Mouse (Mus musculus): ENCODE measurements at regions not wholly inside any gene's neighbourhood (a gene's known extent, or its start where the extent isn't known, plus 50 kb on each side); places are given as distances from the start of the nearest gene placed in this dataset.
A peak's percentile ranks its signal among the peaks of the same experiment; 100 is the strongest.

- no peak for ATAC-seq (ENCODE audit: low read depth)
- H3K27ac ChIP-seq (ENCODE audit: low read length) = no peak overlapping the region
- no peaks in the 10 kb centered on the region for H3K4me1 ChIP-seq (replicated peaks; ENCODE audit: control insufficient read depth, insufficient read depth, low read length)
- no peaks in the 10 kb centered on the region for H3K9me3 ChIP-seq (ENCODE audit: control insufficient read depth, low read length)
- H3K4me2 ChIP-seq (ENCODE audit: low read depth, low read length) = no peak overlapping the region
- H3K9ac ChIP-seq (ENCODE audit: low read length) = no peak overlapping the region
- H3K27me3 ChIP-seq (ENCODE audit: control insufficient read depth, insufficient read depth, low read depth, low read length) = no peaks in the 10 kb centered on the region
- H3K36me3 ChIP-seq (ENCODE audit: control insufficient read depth, insufficient read depth, low read length) = no peaks in the 10 kb centered on the region
- 56% methylated on average over 12 of the region's 12 CpGs for WGBS
- H3K4me3 ChIP-seq (ENCODE audit: low read length) = no peak overlapping the region
Observed at GRCm38 (mm10) chr6:31056786-31057566, 98.1 kb upstream of the Klf14 start.

DNA sequence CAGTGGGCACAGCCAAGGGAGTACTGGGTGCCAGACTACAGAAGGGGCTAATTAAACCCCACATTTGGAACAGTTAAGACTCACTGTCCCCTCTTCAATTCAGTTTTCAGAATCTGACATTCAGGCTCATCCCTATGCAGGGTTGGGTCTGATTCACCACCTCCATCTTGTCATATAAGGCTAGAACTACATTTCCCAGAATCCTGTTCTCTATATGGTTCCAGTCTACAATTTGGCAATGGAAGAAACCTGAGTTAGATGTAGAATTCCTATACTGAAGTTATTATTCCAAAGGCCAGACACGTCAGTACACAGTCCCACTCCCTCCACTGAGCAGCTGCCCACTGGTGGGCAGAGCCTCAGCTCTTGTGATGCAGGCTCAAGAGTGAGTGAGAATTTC lies 99.4 kb upstream of the Klf14 start:
- H3K36me3 ChIP-seq (ENCODE audit: control insufficient read depth, insufficient read depth, low read length) = no peaks in the 10 kb centered on the region
- no peaks in the 10 kb centered on the region for H3K9me3 ChIP-seq (ENCODE audit: control insufficient read depth, low read length)
- no peak overlapping the region for H3K4me2 ChIP-seq (ENCODE audit: low read depth, low read length)
- H3K27ac ChIP-seq (ENCODE audit: low read length) = no peak overlapping the region
- H3K9ac ChIP-seq (ENCODE audit: low read length) = no peak overlapping the region
- ATAC-seq (ENCODE audit: low read depth) = no peak
- no peak overlapping the region for H3K4me3 ChIP-seq (ENCODE audit: low read length)
- H3K27me3 ChIP-seq (ENCODE audit: control insufficient read depth, insufficient read depth, low read depth, low read length) = no peaks in the 10 kb centered on the region
- H3K4me1 ChIP-seq (replicated peaks; ENCODE audit: control insufficient read depth, insufficient read depth, low read length) = no peaks in the 10 kb centered on the region
- WGBS = 60% methylated on average over 1 of the region's 1 CpGs

DNA sequence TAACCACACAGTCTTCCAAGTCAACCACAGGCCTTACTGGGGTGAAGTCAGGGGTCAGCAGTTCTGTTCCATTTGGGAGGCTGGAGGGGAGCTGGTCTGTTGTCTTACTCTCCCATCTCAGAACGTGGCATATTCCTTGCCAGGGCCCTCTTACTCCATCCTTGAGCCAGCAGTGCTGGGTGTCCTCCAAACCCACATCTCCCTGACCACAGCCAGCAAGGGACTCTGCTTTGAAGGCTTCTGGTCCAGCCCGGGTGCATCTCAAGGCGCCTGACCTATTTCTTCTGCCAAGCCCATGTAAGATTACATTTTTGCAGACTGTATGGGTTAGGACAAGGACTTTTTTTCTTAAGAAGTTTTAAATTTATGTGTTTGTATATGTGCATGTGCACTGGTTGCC lies 100.1 kb upstream of the Klf14 start:
- Histone ChIP-seq H3K36me3 (ENCODE audit: control insufficient read depth, insufficient read depth, low read length) (no peaks in the 10 kb centered on the region), H3K9ac (ENCODE audit: low read length) (no peak overlapping the region), H3K4me1 (replicated peaks; ENCODE audit: control insufficient read depth, insufficient read depth, low read length) (no peaks in the 10 kb centered on the region), H3K27me3 (ENCODE audit: control insufficient read depth, insufficient read depth, low read depth, low read length) (no peaks in the 10 kb centered on the region), H3K4me3 (ENCODE audit: low read length) (no peak overlapping the region), H3K4me2 (ENCODE audit: low read depth, low read length) (no peak overlapping the region), H3K9me3 (ENCODE audit: control insufficient read depth, low read length) (no peaks in the 10 kb centered on the region), H3K27ac (ENCODE audit: low read length) (no peak overlapping the region)
- 78% methylated on average over 3 of the region's 3 CpGs for WGBS
- ATAC-seq (ENCODE audit: low read depth) = no peak

DNA sequence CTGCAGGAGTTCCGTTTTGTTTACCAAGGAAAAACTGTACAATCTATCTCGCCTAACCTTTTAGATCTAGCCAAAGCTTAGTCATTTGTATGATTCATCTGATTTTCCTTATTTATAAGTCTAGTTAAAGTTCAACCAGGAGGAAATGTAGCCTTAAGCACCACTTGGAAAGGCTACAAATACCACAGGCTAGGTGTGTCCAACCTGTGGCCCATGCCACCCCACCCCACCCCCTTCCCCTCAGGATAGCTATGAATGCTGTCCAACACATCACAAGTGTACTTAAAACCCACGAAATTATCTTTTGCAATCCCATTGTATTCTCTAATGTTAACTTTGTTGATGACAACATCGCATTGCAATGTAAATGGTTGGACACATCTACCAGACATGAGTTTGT lies 102.9 kb upstream of the Klf14 start:
- H3K9ac ChIP-seq (ENCODE audit: low read length) = no peak overlapping the region
- ATAC-seq (ENCODE audit: low read depth) = no peak
- no peak overlapping the region for H3K4me2 ChIP-seq (ENCODE audit: low read depth, low read length)
- H3K9me3 ChIP-seq (ENCODE audit: control insufficient read depth, low read length) = no peaks in the 10 kb centered on the region
- H3K27ac ChIP-seq (ENCODE audit: low read length) = no peak overlapping the region
- no peaks in the 10 kb centered on the region for H3K4me1 ChIP-seq (replicated peaks; ENCODE audit: control insufficient read depth, insufficient read depth, low read length)
- no peaks in the 10 kb centered on the region for H3K36me3 ChIP-seq (ENCODE audit: control insufficient read depth, insufficient read depth, low read length)
- H3K4me3 ChIP-seq (ENCODE audit: low read length) = no peak overlapping the region
- WGBS = 85% methylated on average over 4 of the region's 4 CpGs
- H3K27me3 ChIP-seq (ENCODE audit: control insufficient read depth, insufficient read depth, low read depth, low read length) = no peaks in the 10 kb centered on the region

- Histone ChIP-seq H3K27me3 (ENCODE audit: control insufficient read depth, insufficient read depth, low read depth, low read length) (no peaks in the 10 kb centered on the region), H3K9me3 (ENCODE audit: control insufficient read depth, low read length) (no peaks in the 10 kb centered on the region), H3K36me3 (ENCODE audit: control insufficient read depth, insufficient read depth, low read length) (no peaks in the 10 kb centered on the region), H3K27ac (ENCODE audit: low read length) (no peak overlapping the region), H3K4me3 (ENCODE audit: low read length) (no peak overlapping the region), H3K4me2 (ENCODE audit: low read depth, low read length) (no peak overlapping the region), H3K4me1 (replicated peaks; ENCODE audit: control insufficient read depth, insufficient read depth, low read length) (peaks cover 3% of the 10 kb centered on the region), H3K9ac (ENCODE audit: low read length) (no peak overlapping the region)
- WGBS = 60% methylated on average over 9 of the region's 9 CpGs
- no peak for ATAC-seq (ENCODE audit: low read depth)
Observed at GRCm38 (mm10) chr6:31065419-31065818, 106.5 kb upstream of the Klf14 start.

DNA sequence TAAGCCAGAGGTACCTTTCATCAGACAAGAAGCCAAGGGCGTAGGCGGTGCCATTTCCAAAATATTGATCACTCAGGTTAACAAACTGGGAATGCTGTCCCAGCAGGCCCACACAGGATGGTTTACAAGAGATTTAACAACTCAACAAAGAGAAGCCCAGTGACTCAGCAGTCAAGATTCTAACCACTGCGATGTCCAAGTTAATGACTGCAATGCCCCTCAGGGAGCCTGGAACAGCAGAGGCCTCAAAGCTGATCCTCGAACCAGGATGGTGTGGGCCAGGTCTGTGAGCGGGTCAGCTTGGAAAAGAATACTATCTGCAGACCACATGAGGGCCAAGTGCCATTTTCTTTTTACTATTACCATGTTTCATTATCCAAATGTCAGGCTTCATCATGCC lies 108.0 kb upstream of the Klf14 start:
- no peaks in the 10 kb centered on the region for H3K36me3 ChIP-seq (ENCODE audit: control insufficient read depth, insufficient read depth, low read length)
- H3K27ac ChIP-seq (ENCODE audit: low read length) = no peak overlapping the region
- no peak overlapping the region for H3K4me3 ChIP-seq (ENCODE audit: low read length)
- no peaks in the 10 kb centered on the region for H3K27me3 ChIP-seq (ENCODE audit: control insufficient read depth, insufficient read depth, low read depth, low read length)
- no peak overlapping the region for H3K9ac ChIP-seq (ENCODE audit: low read length)
- H3K4me1 ChIP-seq (replicated peaks; ENCODE audit: control insufficient read depth, insufficient read depth, low read length) = peaks cover 8% of the 10 kb centered on the region
- no peak for ATAC-seq (ENCODE audit: low read depth)
- 90% methylated on average over 5 of the region's 5 CpGs for WGBS
- H3K9me3 ChIP-seq (ENCODE audit: control insufficient read depth, low read length) = no peaks in the 10 kb centered on the region
- no peak overlapping the region for H3K4me2 ChIP-seq (ENCODE audit: low read depth, low read length)

- Histone ChIP-seq H3K4me1 (replicated peaks; ENCODE audit: control insufficient read depth, insufficient read depth, low read length) (peaks cover 10% of the 10 kb centered on the region), H3K36me3 (ENCODE audit: control insufficient read depth, insufficient read depth, low read length) (no peaks in the 10 kb centered on the region), H3K27me3 (ENCODE audit: control insufficient read depth, insufficient read depth, low read depth, low read length) (no peaks in the 10 kb centered on the region), H3K4me2 (ENCODE audit: low read depth, low read length) (no peak overlapping the region), H3K9me3 (ENCODE audit: control insufficient read depth, low read length) (no peaks in the 10 kb centered on the region), H3K9ac (ENCODE audit: low read length) (no peak overlapping the region), H3K4me3 (ENCODE audit: low read length) (no peak overlapping the region), H3K27ac (ENCODE audit: low read length) (no peak overlapping the region)
- no peak for ATAC-seq (ENCODE audit: low read depth)
- 73% methylated on average over 7 of the region's 7 CpGs for WGBS
Observed at GRCm38 (mm10) chr6:31067453-31067852, 108.6 kb upstream of the Klf14 start.

DNA sequence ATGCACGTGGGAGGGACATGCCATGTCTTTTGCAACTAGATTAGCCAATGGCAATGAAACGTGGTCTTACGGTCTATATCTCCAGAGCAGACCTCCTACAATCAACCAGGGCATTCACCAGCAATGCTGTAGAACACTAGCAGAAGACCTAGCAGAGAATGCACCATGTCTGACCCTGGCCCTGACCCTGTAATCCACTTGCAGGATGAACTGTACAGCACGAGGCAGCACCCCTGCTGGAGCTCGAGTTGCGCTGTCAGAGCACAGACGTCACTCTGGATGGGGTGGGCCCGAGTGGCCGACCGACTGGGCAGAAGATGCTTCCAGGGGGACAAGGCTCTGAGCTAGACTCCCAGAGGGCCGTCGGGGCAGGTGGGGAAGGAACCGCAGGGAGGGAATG lies 110.4 kb upstream of the Klf14 start:
- Histone ChIP-seq H3K9me3 (ENCODE audit: control insufficient read depth, low read length) (no peaks in the 10 kb centered on the region), H3K4me2 (ENCODE audit: low read depth, low read length) (no peak overlapping the region), H3K4me3 (ENCODE audit: low read length) (no peak overlapping the region), H3K4me1 (replicated peaks; ENCODE audit: control insufficient read depth, insufficient read depth, low read length) (peaks cover 12% of the 10 kb centered on the region), H3K9ac (ENCODE audit: low read length) (no peak overlapping the region), H3K36me3 (ENCODE audit: control insufficient read depth, insufficient read depth, low read length) (no peaks in the 10 kb centered on the region), H3K27ac (ENCODE audit: low read length) (no peak overlapping the region), H3K27me3 (ENCODE audit: control insufficient read depth, insufficient read depth, low read depth, low read length) (no peaks in the 10 kb centered on the region)
- ATAC-seq (ENCODE audit: low read depth) = no peak
- 65% methylated on average over 13 of the region's 13 CpGs for WGBS

DNA sequence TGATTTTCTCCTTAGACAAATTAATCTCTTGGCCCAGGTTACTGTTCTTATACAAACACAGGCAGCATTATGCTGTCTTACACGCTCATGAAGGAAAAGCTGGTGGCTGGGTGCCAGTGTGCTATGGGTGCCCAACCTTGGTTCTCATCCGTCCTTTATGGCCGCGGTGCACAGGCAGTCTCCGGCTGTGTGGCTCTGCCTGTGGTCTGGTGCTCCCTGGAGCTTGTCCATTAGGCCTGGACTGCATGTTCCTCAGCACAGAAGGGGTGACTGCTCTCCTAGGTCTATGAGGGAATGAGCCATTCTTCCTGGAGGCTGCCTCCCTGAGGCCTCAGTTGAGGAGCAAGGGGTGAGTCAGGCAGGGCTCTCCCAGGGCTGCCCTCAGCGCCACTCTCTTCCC lies 111.7 kb upstream of the Klf14 start:
- WGBS = 59% methylated on average over 6 of the region's 6 CpGs
- H3K36me3 ChIP-seq (ENCODE audit: control insufficient read depth, insufficient read depth, low read length) = no peaks in the 10 kb centered on the region
- no peak overlapping the region for H3K4me3 ChIP-seq (ENCODE audit: low read length)
- peaks cover 17% of the 10 kb centered on the region for H3K4me1 ChIP-seq (replicated peaks; ENCODE audit: control insufficient read depth, insufficient read depth, low read length)
- H3K9me3 ChIP-seq (ENCODE audit: control insufficient read depth, low read length) = no peaks in the 10 kb centered on the region
- H3K9ac ChIP-seq (ENCODE audit: low read length) = no peak overlapping the region
- no peak for ATAC-seq (ENCODE audit: low read depth)
- H3K27ac ChIP-seq (ENCODE audit: low read length) = peak overlapping the region; percentile 93
- no peaks in the 10 kb centered on the region for H3K27me3 ChIP-seq (ENCODE audit: control insufficient read depth, insufficient read depth, low read depth, low read length)
- no peak overlapping the region for H3K4me2 ChIP-seq (ENCODE audit: low read depth, low read length)

DNA sequence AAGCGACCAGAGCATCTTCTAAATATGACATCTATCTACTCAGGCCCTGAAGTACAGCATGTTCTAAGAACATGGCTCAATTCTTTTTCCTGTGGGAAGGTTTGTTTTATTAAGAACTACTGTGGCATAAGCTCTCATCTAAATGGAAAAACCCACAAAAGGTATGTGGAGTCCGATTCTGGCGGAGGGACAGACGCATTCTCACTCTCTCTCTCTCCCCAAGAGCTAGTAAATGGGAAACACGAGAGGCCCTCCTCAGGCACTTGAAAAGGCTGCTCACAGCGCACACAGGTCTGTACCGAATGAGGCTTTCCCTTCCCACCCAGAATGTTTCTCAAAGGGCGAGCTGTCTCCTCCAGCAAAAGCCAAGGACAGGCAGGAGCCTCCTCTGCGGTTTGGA lies 112.1 kb upstream of the Klf14 start:
- Histone ChIP-seq H3K9ac (ENCODE audit: low read length) (no peak overlapping the region), H3K4me1 (replicated peaks; ENCODE audit: control insufficient read depth, insufficient read depth, low read length) (peaks cover 20% of the 10 kb centered on the region), H3K36me3 (ENCODE audit: control insufficient read depth, insufficient read depth, low read length) (no peaks in the 10 kb centered on the region), H3K9me3 (ENCODE audit: control insufficient read depth, low read length) (no peaks in the 10 kb centered on the region), H3K27ac (ENCODE audit: low read length) (peak overlapping the region; percentile 93), H3K4me2 (ENCODE audit: low read depth, low read length) (no peak overlapping the region), H3K4me3 (ENCODE audit: low read length) (no peak overlapping the region), H3K27me3 (ENCODE audit: control insufficient read depth, insufficient read depth, low read depth, low read length) (no peaks in the 10 kb centered on the region)
- peak; percentile 32 for ATAC-seq (ENCODE audit: low read depth)
- WGBS = 53% methylated on average over 9 of the region's 9 CpGs

All from lung, embryonic 16.5 days (tissue).